In the genomic region with DNA sequence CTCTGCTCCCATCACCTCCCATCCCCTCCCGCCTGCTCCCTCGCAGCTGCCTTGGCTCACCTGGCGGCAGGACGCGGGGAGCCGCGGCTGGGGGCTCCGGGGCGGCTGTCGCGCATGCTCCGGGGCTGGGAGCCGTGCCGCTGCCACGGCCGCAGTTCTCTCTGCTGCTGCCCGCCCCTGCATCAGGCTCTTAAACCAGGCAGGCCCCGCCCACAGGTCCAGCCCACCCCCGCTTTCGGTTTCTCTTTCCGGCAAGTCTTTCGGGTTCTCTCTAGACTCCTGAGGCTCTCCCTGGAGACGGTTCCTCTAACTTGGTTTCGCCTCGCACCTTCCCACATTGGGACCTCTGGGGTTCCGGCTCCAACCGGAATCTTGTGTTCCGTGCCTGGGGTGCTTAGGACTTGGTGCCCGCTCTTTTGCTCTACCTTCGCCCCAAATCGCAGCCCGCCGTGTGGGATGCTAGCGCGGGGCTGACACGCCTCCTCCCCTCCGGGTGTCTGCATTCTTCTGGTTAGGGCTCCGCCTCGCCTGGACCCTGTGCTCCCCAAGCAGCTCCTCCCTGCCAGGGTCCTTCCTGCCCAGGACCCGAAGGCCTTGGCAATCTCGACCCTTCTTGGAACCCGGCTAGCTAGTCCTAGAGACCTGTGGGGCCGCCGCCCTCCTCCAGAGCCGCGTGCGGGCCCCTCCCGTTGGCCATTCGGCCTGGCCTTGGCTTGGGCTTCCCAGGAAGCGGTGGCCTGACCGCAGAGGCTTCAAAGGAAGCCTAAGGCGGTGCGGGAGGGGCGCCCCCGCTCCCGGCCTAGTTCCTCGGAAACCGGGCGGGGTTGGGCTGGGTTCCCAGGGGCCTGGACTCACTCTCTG, we compare ENCODE assay signal across 8 mouse cellular contexts. TPM values are rescaled to one million over a fixed set of nuclear protein-coding genes. Genes with fewer than 3 reads are reported as not detected.
A peak's percentile ranks its signal among the peaks of the same experiment; 100 is the strongest.
DNase-seq lines count a peak whose midpoint lies in the region; ATAC-seq and TF ChIP-seq lines count a peak whose summit lies in the region.

A gene (minus strand): TSS at position 166 of the 861 bp plus-strand sequence.

- POLR2A ChIA-PET in Patski (lab: Charles Lee), result interaction anchor here (0.8 to 2.1 kb wide), 3 partner anchors 51 to 60 kb away, joined by 3 to 6 read pairs (median 5); no protein-coding TSS in a partner anchor

- H3K36me3 ChIP-seq in hindbrain, embryonic 12.5 days, result no peaks in the 10 kb centered on the region

- peak; percentile 72 for ATAC-seq in Patski
- ATAC-seq in hindbrain, embryonic 12.5 days (ENCODE audit: low FRiP score), result peak; percentile 86

- peaks cover 15% of the 10 kb centered on the region; the same call in 1 of the 2 replicates for H3K4me1 ChIP-seq in hindbrain, embryonic 12.5 days

- DNase-seq in Patski (ENCODE audit: low read depth, low spot score), result peak; percentile 81
- DNase-seq in cerebellum, postnatal 10 days, result peak; percentile 84 to 90
- peak; percentile 72 to 82 for DNase-seq in frontal cortex, postnatal 10 days (ENCODE audit: low spot score in 2 of 2)
- DNase-seq in layer of hippocampus, postnatal 36 days, result peak; percentile 73 to 74
- DNase-seq in lung, postnatal 36 days, result peak; percentile 93
- peak; percentile 93 for DNase-seq in retina, postnatal 1 day
- peak; percentile 85 to 87 for DNase-seq in urinary bladder, adult 18-20 months (ENCODE audit: low spot score in 2 of 2)

- H3K9ac ChIP-seq in hindbrain, embryonic 12.5 days, result peak within 1 kb of the TSS; percentile 66

- no peaks in the 10 kb centered on the region for H3K9me3 ChIP-seq in hindbrain, embryonic 12.5 days (replicated peaks)

- H3K27ac ChIP-seq in hindbrain, embryonic 12.5 days, result peak within 1 kb of the TSS; percentile 85

- under 1% methylated on average over 58 of the region's 59 CpGs for whole genome bisulfite sequencing in hindbrain, embryonic 12.5 days

- peak within 1 kb of the TSS; percentile 95 for H3K4me2 ChIP-seq in hindbrain, embryonic 12.5 days (replicated peaks)

- H3K4me3 ChIP-seq in hindbrain, embryonic 12.5 days, result peak within 1 kb of the TSS; percentile 57

- in situ Hi-C loops in Patski (cut with MboI; ENCODE audit: low pct_unique_long_range_greater_than_20kb), result loop anchor here (5.0 kb wide), 1 partner anchor 213 kb away; no protein-coding TSS in a partner anchor

- CTCF ChIA-PET in Patski (lab: Charles Lee), result interaction anchor here (1.1 to 4.7 kb wide), 11 partner anchors 9 to 160 kb away, joined by 3 to 18 read pairs (median 3); no protein-coding TSS in a partner anchor

- H3K27me3 ChIP-seq in Patski, result no peaks in the 10 kb centered on the region
- H3K27me3 ChIP-seq in hindbrain, embryonic 12.5 days, result peaks cover 28% of the 10 kb centered on the region

- TF ChIP-seq CTCF in Patski (IDR thresholded peaks at IDR 0.05), result no peak

RNA-seq across cellular contexts. Expression of the gene that starts here (rescaled TPM):
- 1.6 TPM for polyA plus RNA-seq in Patski (2021)
- 5.4 and 6.4 TPM in 2 replicates for polyA plus RNA-seq in hindbrain, embryonic 12.5 days (2016; fragmentation: Nextera tagmentation; extraction: Ambion mirVana)
- under 1 TPM; 0.42 to 0.66 TPM for total RNA-seq in layer of hippocampus, postnatal 36 days (2021)

Comparison
In these comparisons a context has a peak if more than half of its experiments do, and no peak if none do; other contexts are left out.
1. Peak in every context shown above with its lines: DNase-seq, ATAC-seq, H3K4me3 ChIP-seq and H3K27ac ChIP-seq.
2. Peak in DNase-seq in layer of hippocampus, postnatal 36 days; RNA of the gene not detected or under 1 TPM.